Mouse (Mus musculus) MEL (cell line): Measurements from ENCODE around the gene Prlh.

Experiments used
- ETS1 ChIP-seq: IDR thresholded peaks from 2 replicates; pipeline ENCODE4 v1.6.1; 2012; ENCODE audit warnings: low read depth, mild to moderate bottlenecking, inconsistent platforms, low read length, improper control_type of control experiment, moderate library complexity
- NRF1 ChIP-seq: IDR thresholded peaks from 2 replicates; pipeline ENCODE4 v1.6.1; 2014; ENCODE audit warnings: low read depth, mild to moderate bottlenecking, inconsistent platforms, low read length, improper control_type of control experiment, moderate library complexity; ENCODE audit not compliant: poor library complexity, insufficient read depth, severe bottlenecking
- POLR2A ChIP-seq, 2 experiments: IDR thresholded peaks; 2 replicates each; pipeline ENCODE4 v1.6.1; 2011 to 2012; ENCODE audit warnings: low read length in 2 of 2, mild to moderate bottlenecking in 2 of 2, control low read depth in 1 of 2, improper control_type of control experiment in 1 of 2, low read depth in 1 of 2, moderate library complexity in 1 of 2; ENCODE audit not compliant: control insufficient read depth in 1 of 2, insufficient read depth in 1 of 2, poor library complexity in 1 of 2
- POLR2AphosphoS2 ChIP-seq: IDR thresholded peaks from 2 replicates; pipeline ENCODE4 v1.6.1; 2011; ENCODE audit warnings: low read length, improper control_type of control experiment
- RCOR1 ChIP-seq: IDR thresholded peaks from 2 replicates; pipeline ENCODE4 v1.6.1; 2012; ENCODE audit warnings: low read depth, mild to moderate bottlenecking, inconsistent platforms, low read length, improper control_type of control experiment
- TBP ChIP-seq: IDR thresholded peaks from 2 replicates; pipeline ENCODE4 v1.8.0; 2011; ENCODE audit warnings: low read depth, low read length, improper control_type of control experiment
- TCF12 ChIP-seq: IDR thresholded peaks from 2 replicates; pipeline ENCODE4 v1.6.1; 2014; ENCODE audit warnings: low read depth, mild to moderate bottlenecking, inconsistent platforms, low read length, improper control_type of control experiment, moderate library complexity

GRCm38 (mm10) chr1:90975960-90976359 lies 23.1 kb downstream of the Prlh start:
- TF ChIP-seq NRF1 (no peak), TBP (no peak), RCOR1 (no peak), ETS1 (no peak), TCF12 (no peak), POLR2AphosphoS2 (no peak), POLR2A (IDR thresholded peaks at IDR 0.05; ENCODE audit: control insufficient read depth in 1 of 2, insufficient read depth in 1 of 2, low read depth in 1 of 2, low read length in 2 of 2, poor library complexity in 1 of 2) (no peak)
